Mouse (Mus musculus) C3H10T1/2 (cell line): ENCODE results near the gene Gm21762. TPM values are rescaled to one million over a fixed set of nuclear protein-coding genes. Genes with fewer than 3 reads are reported as not detected.

Source experiments
- polyA plus RNA-seq, 2 experiments: library from polyadenylated mRNA; unstranded; fragments of >200 nt; fragmentation: generic; extraction: Trizol; gene quantifications; one replicate each; pipeline ENCODE4 v1.2.1; 2012; ENCODE audit warnings: missing spikeins in 2 of 2

The Gm21762 gene
- polyA plus RNA-seq = not detected

DNA sequence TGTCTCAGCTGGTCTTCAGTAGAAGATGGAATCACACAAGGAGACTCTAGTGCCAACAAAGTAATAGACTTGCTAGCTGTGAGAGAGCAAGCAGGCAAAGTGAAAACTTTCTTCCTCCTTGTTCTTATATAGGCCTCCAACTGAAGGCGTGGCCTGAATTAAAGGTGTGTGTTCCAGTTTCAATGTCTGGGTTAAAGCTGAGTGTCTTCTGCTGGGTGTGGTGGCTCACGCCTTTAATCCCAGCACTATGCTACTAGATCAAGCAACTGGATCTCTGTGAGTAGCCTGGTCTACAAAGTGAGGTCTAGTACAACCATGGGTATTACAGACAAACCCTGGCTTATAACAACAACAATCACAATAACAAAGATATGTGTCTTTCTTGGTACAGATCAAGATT, at the start of gene Gm21762:
Gm21762 (minus strand) TSS at position 101 of the 400 bp plus-strand sequence.

DNA sequence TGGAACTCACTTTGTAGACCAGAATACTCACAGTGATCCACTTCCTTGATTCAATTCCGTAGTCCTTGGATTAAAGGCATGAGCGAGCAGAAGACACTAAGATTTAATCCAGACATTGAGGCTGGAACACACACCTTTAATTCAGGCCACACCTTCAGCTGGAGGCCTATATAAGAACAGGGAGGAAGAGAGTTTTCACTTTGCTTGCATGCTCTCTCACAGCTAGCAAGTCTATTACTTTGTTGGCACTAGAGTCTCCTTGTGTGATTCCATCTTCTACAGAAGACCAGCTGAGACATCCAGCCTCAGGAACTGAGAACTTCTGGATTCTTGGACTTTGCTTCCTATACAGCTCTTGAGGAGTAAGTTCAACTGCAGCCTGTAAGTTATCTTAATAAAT, 47.1 kb upstream of the Gm21762 start, which contains the start of gene AF067061:
AF067061 (plus strand) TSS at position 245 of the 400 bp plus-strand sequence.

DNA sequence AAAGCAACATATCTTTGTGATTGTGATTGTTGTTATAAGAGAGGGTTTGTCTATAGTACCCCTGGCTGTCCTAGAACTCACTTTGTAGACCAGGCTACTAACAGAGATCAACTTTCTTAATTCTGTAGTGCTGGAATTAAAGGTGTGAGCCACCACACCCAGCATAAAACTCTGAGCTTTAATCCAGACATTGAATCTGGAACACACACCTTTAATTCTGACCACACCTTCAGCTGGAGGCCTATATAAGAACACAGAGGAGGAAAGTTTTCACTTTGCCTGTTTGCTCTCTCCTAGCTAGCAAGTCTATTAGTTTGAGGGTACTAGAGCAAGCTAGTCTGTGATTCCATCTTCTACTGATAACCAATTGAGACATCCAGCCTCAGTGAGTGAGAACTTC, 23.1 kb upstream of the Gm21762 start, which contains the start of gene Gm21731:
Gm21731 (plus strand) TSS at position 301 of the 400 bp plus-strand sequence.

DNA sequence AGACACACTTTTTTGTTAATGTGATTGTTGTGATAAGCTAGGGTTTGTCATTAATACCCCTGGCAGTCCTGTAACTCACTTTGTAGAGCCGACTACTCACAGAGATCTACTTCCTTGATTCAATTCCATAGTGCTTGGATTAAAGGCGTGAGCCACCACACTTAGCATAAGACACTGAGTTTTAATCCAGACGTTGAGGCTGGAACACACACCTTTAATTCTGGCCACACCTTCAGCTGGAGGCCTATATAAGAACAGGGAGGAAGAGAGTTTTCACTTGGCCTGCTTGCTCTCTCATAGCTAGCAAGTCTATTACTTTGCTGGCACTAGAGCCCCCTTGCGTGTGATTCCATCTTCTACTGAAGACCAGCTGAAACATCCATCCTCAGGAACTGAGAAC, 43.6 kb downstream of the Gm21762 start, which contains the start of gene Gm21818:
Gm21818 (plus strand) TSS at position 301 of the 400 bp plus-strand sequence.

Other genes starting within 250 kb of the Gm21762 start
- gene Gm36079, start 188.9 kb downstream of the Gm21762 start, polyA plus RNA-seq = not detected
- gene Gm21188, start 163.8 kb downstream of the Gm21762 start, polyA plus RNA-seq = not detected
- not detected for gene Gm20767, start 75.7 kb downstream of the Gm21762 start, polyA plus RNA-seq
- not detected for gene Gm21818, start 43.5 kb downstream of the Gm21762 start, polyA plus RNA-seq
- not detected for gene Gm21731, start 23.2 kb upstream of the Gm21762 start, polyA plus RNA-seq
- under 1 TPM in 1 of 2 experiments, not detected in 1; 0.08 TPM for gene AF067061, start 47.2 kb upstream of the Gm21762 start, polyA plus RNA-seq
- under 1 TPM in 1 of 2 experiments, not detected in 1; 0.86 TPM for gene BC147527, start 84.4 kb upstream of the Gm21762 start, polyA plus RNA-seq
- not detected for gene Tcstv3, start 100.9 kb upstream of the Gm21762 start, polyA plus RNA-seq